Mouse (Mus musculus) c-Kit-positive CD71-positive TER-119-positive erythroid progenitor cells, embryonic 14.5 days (primary cell): ENCODE measurements around the gene Zmat3.
A peak's percentile ranks its signal among the peaks of the same experiment; 100 is the strongest.

Experiments used
- DNase-seq: peaks from one replicate; pipeline ENCODE4 v3.0.0-alpha.2; 2013; ENCODE audit warnings: low spot score

Gene Zmat3

GRCm38 (mm10) chr3:32365546-32366245 is at the start of gene Zmat3:
Gene Zmat3 (minus strand): TSS chr3:32366014.
- DNase-seq = peak; percentile 61

GRCm38 (mm10) chr3:32414381-32414780 is 48.6 kb upstream of the Zmat3 start:
- DNase-seq = no peak

- no peak for DNase-seq
Observed at GRCm38 (mm10) chr3:32412502-32413044, 46.8 kb upstream of the Zmat3 start.

- no peak for DNase-seq
Observed at GRCm38 (mm10) chr3:32408811-32409273, 43.0 kb upstream of the Zmat3 start.

- DNase-seq = no peak
Observed at GRCm38 (mm10) chr3:32406804-32407203, 41.0 kb upstream of the Zmat3 start.

GRCm38 (mm10) chr3:32405699-32406098 is 39.9 kb upstream of the Zmat3 start:
- no peak for DNase-seq

GRCm38 (mm10) chr3:32402990-32403885 is 37.4 kb upstream of the Zmat3 start:
- DNase-seq = no peak

- DNase-seq = no peak
Observed at GRCm38 (mm10) chr3:32401591-32401990, 35.8 kb upstream of the Zmat3 start.

- no peak for DNase-seq
Observed at GRCm38 (mm10) chr3:32399931-32400330, 34.1 kb upstream of the Zmat3 start.

- no peak for DNase-seq
Observed at GRCm38 (mm10) chr3:32399381-32399780, 33.6 kb upstream of the Zmat3 start.

- DNase-seq = no peak
Observed at GRCm38 (mm10) chr3:32398623-32399022, 32.8 kb upstream of the Zmat3 start.

- no peak for DNase-seq
Observed at GRCm38 (mm10) chr3:32398175-32398538, 32.3 kb upstream of the Zmat3 start.

- peak; percentile 40 for DNase-seq
Observed at GRCm38 (mm10) chr3:32397461-32398174, 31.8 kb upstream of the Zmat3 start, which contains the start of gene Pik3ca. Gene Pik3ca (plus strand): TSS chr3:32397671.

GRCm38 (mm10) chr3:32396794-32397460 is 31.1 kb upstream of the Zmat3 start:
- DNase-seq = peak; percentile 97

GRCm38 (mm10) chr3:32395771-32396551 is 30.1 kb upstream of the Zmat3 start:
- no peak for DNase-seq

GRCm38 (mm10) chr3:32393986-32394385 is 28.2 kb upstream of the Zmat3 start:
- no peak for DNase-seq

- DNase-seq = no peak
Observed at GRCm38 (mm10) chr3:32392841-32393240, 27.0 kb upstream of the Zmat3 start.

GRCm38 (mm10) chr3:32381556-32381955 is 15.7 kb upstream of the Zmat3 start:
- no peak for DNase-seq

- peak; percentile 28 for DNase-seq
Observed at GRCm38 (mm10) chr3:32379891-32380290, 14.1 kb upstream of the Zmat3 start.

GRCm38 (mm10) chr3:32373236-32373635 is 7.4 kb upstream of the Zmat3 start:
- no peak for DNase-seq

- DNase-seq = no peak
Observed at GRCm38 (mm10) chr3:32372470-32372869, 6.7 kb upstream of the Zmat3 start.
